8 mouse cellular contexts compared by ENCODE assay signal in the genomic region with DNA sequence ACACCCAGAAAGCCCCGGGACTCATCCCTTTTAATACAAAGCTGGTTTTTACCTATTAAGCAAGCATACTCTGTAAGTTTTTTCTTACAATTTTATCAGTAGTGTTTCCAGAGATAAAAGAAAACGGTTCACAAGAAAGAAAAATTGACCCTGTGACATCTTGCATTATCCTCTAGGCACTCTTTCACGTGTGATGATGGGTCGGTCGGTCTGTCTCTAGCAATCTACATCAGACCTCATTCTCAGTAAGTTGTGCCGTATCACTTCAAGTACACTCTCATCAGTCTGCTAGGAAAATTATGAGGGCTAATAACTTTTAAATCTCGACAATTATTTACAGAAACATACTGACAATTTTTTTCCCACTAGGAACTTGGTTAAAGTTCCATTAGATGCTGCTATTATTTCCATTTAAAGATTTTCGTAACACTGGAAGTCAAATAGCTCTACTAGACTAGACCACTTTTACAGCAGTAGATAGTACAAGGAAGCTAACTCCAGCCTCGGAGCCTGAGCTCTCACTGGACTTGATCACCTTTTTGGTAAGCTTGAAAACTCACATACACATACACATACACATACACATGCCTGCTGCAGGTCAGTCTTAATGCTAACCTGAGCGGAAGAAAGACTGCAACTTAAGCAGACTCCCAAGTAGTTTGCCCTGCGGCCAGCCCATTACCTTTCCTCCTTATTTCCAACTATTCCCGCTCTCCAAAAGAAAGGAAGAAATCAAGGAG. TPM values are rescaled to one million over a fixed set of nuclear protein-coding genes. Genes with fewer than 3 reads are reported as not detected.
DNase-seq lines count a peak whose midpoint lies in the region; ATAC-seq and TF ChIP-seq lines count a peak whose summit lies in the region.

No protein-coding gene starts in this region.

- H3K9ac ChIP-seq in kidney, postnatal 0 days (ENCODE audit: low read depth, low read length): peak overlapping the region; percentile 90

- H3K27ac ChIP-seq in forebrain, embryonic 10.5 days: peak overlapping the region; percentile 97
- no peak overlapping the region for H3K27ac ChIP-seq in kidney, postnatal 0 days

- no peaks in the 10 kb centered on the region for H3K27me3 ChIP-seq in forebrain, embryonic 10.5 days (ENCODE audit: poor library complexity, severe bottlenecking)
- no peaks in the 10 kb centered on the region for H3K27me3 ChIP-seq in kidney, postnatal 0 days (ENCODE audit: insufficient read depth, low read length)
- H3K27me3 ChIP-seq in myocyte (ENCODE audit: control insufficient read depth, insufficient read depth, insufficient read length): no peaks in the 10 kb centered on the region

- ATAC-seq in kidney, postnatal 0 days (replicated peaks; ENCODE audit: low FRiP score, low read depth): no peak

- 28% methylated on average over 12 of the region's 12 CpGs for WGBS in forebrain, embryonic 10.5 days
- WGBS in kidney, postnatal 0 days: 10% methylated on average over 12 of the region's 12 CpGs

- no peak for TF ChIP-seq CTCF in kidney, postnatal 0 days (IDR thresholded peaks at IDR 0.05; ENCODE audit: low read depth)

- H3K4me1 ChIP-seq in forebrain, embryonic 10.5 days: peaks cover 22% of the 10 kb centered on the region
- peaks cover 4% of the 10 kb centered on the region; the same call in 1 of the 2 replicates for H3K4me1 ChIP-seq in kidney, postnatal 0 days (replicated peaks; ENCODE audit: insufficient read depth, low read length)

- H3K36me3 ChIP-seq in forebrain, embryonic 10.5 days (replicated peaks): peaks cover 28% of the 10 kb centered on the region
- H3K36me3 ChIP-seq in kidney, postnatal 0 days (ENCODE audit: insufficient read depth, low read length): peaks cover 10% of the 10 kb centered on the region
- H3K36me3 ChIP-seq in myocyte (ENCODE audit: control insufficient read depth, insufficient read depth): peaks cover 23% of the 10 kb centered on the region

- peak overlapping the region; percentile 97 for H3K4me3 ChIP-seq in forebrain, embryonic 10.5 days
- peak overlapping the region; percentile 88 for H3K4me3 ChIP-seq in kidney, postnatal 0 days (replicated peaks; ENCODE audit: low read depth, low read length)
- peak overlapping the region; percentile 65 for H3K4me3 ChIP-seq in myocyte

- H3K9me3 ChIP-seq in forebrain, embryonic 10.5 days: no peaks in the 10 kb centered on the region
- H3K9me3 ChIP-seq in kidney, postnatal 0 days (replicated peaks; ENCODE audit: low read length): no peaks in the 10 kb centered on the region

- H3ac ChIP-seq in myocyte (ENCODE audit: control insufficient read depth, insufficient read length): peak overlapping the region; percentile 40

- DNase-seq in cerebellum, adult 11-12 months: peak; percentile 8
- DNase-seq in cerebellum, adult 18-20 months: no peak
- peak; percentile 11 for DNase-seq in CD4-positive helper T cell, adult 2 months (ENCODE audit: low read depth, low spot score)
- DNase-seq in forebrain, embryonic 10.5 days (ENCODE audit: extremely low spot score, low spot score): peak; percentile 23
- peak; percentile 34 for DNase-seq in kidney, postnatal 0 days (ENCODE audit: low spot score)
- no peak for DNase-seq in adrenal gland, adult 8-10 months
- DNase-seq in spleen, adult 12 weeks (ENCODE audit: low spot score): no peak

- peaks cover 36% of the 10 kb centered on the region for H3K79me2 ChIP-seq in myocyte (ENCODE audit: control insufficient read depth, insufficient read depth)

- H3K4me2 ChIP-seq in kidney, postnatal 0 days (ENCODE audit: low read length): peak overlapping the region; percentile 78
- peak overlapping the region; percentile 94 for H3K4me2 ChIP-seq in myocyte (ENCODE audit: low read depth)

- no peak for TF ChIP-seq POLR2A in myocyte (IDR thresholded peaks at IDR 0.05; ENCODE audit: insufficient read length, low read depth)

TF ChIP-seq in myocyte, 11 proteins besides CTCF, POLR2A, EP300 and RAD21:
- TF ChIP-seq POLR2AphosphoS2 (IDR thresholded peaks at IDR 0.05; ENCODE audit: insufficient read length, low read depth): no peak
- no peak for TF ChIP-seq TCF12 (IDR thresholded peaks at IDR 0.05; ENCODE audit: insufficient read depth, poor library complexity, severe bottlenecking)
- TF ChIP-seq TCF3 (IDR thresholded peaks at IDR 0.05; ENCODE audit: insufficient read length, low read depth): no peak
- TF ChIP-seq REST (IDR thresholded peaks at IDR 0.05; ENCODE audit: insufficient read depth, insufficient read length): no peak
- TF ChIP-seq MYOG (IDR thresholded peaks at IDR 0.05; ENCODE audit: control insufficient read depth in 1 of 3, insufficient read depth in 1 of 3, insufficient read length in 2 of 3, low read depth in 2 of 3): no peak
- TF ChIP-seq CEBPB (IDR thresholded peaks at IDR 0.05; ENCODE audit: insufficient read depth, poor library complexity, severe bottlenecking): no peak
- no peak for TF ChIP-seq USF1 (IDR thresholded peaks at IDR 0.05; ENCODE audit: low read depth)
- TF ChIP-seq MYOD1 (IDR thresholded peaks at IDR 0.05; ENCODE audit: control insufficient read depth in 1 of 3, insufficient read length in 2 of 3, low read depth in 2 of 3): no peak
- no peak for TF ChIP-seq SRF (IDR thresholded peaks at IDR 0.05; ENCODE audit: control insufficient read depth, insufficient read length, low read depth)
- no peak for TF ChIP-seq MAX (IDR thresholded peaks at IDR 0.05; ENCODE audit: low read depth)
- no peak for TF ChIP-seq E2F4 (IDR thresholded peaks at IDR 0.05; ENCODE audit: insufficient read depth)
TF ChIP-seq in myocyte: peak in this region for 0.

RNA-seq across cellular contexts. Expression of a gene that starts 1.0 kb away (rescaled TPM):
- 77.1 and 79.6 TPM in 2 replicates for polyA plus RNA-seq in forebrain, embryonic 10.5 days (2016; fragmentation: Nextera tagmentation; extraction: Ambion mirVana)
- polyA plus RNA-seq in kidney, postnatal 0 days (2015; fragmentation: Nextera tagmentation; extraction: Ambion mirVana): 36.5 and 37.8 TPM in 2 replicates
- 11.3 TPM for polyA plus RNA-seq in myocyte (2012; fragmentation: generic; extraction: Trizol)
- total RNA-seq in adrenal gland, adult 8-10 months (2022): 10 to 100 TPM; 32.2 to 38.0 (median 36.5) TPM

Comparison
In these comparisons a context has a peak if more than half of its experiments do, and no peak if none do; other contexts are left out.
1. DNase-seq: peak in cerebellum, adult 11-12 months (single experiment), CD4-positive helper T cell, adult 2 months (single experiment), forebrain, embryonic 10.5 days (single experiment) and kidney, postnatal 0 days (single experiment); none in cerebellum, adult 18-20 months (0 of 2), adrenal gland, adult 8-10 months (single experiment) and spleen, adult 12 weeks (single experiment).
2. Peak in every context shown above with its lines, with median percentiles within 50 percentile points of each other: H3K4me3 ChIP-seq.